Mouse (Mus musculus) E14TG2a.4 (cell line): Measurements from ENCODE around the gene Npat.

Experiments used
- CTCF ChIP-seq: conservative IDR thresholded peaks from 2 replicates; pipeline ENCODE4 v1.5.1; 2014; ENCODE audit warnings: low read length
- NANOG ChIP-seq: IDR thresholded peaks from 2 replicates; pipeline ENCODE4 v1.6.1; 2014; ENCODE audit warnings: borderline replicate concordance, low read length, mixed read lengths

DNA sequence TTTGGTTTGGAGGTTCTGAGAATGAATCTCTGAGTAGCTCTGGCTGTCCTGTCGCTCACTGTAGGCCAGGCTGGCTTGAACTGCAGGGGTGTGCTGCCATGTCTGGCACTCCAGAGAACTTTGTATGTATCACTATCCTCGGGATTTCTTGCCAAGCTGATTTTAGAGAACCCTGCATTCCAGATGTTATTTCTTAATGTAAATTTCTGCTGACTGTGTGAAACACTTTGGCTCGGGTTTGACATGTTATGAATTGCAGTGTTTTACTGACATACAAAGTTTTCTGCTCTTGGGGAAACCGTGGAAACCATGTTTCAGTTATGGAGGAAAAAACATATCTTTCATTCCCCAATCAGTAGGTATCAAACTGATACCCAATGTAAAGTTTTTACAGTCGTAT lies 38.9 kb downstream of the Npat start:
- no peak for TF ChIP-seq CTCF
- no peak for TF ChIP-seq NANOG
